Mouse (Mus musculus) layer of hippocampus, adult 11-12 months (tissue): ENCODE measurements around the gene Atm.

Experiments
- DNase-seq: peaks from one replicate; pipeline ENCODE4 v3.0.0; 2022; ENCODE audit warnings: low spot score

Atm gene

DNA sequence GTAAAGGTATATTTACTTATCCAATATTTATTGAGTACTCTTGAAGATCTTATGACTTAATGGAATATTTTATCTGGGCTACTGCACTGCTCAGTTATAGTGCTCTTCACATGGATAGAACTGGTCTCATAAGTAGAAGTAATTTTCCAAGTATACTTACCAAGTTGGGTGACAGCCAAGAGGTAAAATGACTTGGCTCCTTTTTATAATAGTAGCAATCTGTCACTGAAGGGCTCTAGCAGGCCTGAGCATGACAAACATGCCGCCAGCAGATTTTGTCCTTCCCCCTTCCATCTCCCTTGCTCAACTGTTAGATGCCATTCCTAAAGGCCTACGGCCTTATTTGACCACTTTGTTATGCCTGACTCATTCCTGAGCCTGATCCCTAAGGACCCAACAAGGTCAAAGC is 127.6 kb downstream of the Atm start:
- no peak for DNase-seq

DNA sequence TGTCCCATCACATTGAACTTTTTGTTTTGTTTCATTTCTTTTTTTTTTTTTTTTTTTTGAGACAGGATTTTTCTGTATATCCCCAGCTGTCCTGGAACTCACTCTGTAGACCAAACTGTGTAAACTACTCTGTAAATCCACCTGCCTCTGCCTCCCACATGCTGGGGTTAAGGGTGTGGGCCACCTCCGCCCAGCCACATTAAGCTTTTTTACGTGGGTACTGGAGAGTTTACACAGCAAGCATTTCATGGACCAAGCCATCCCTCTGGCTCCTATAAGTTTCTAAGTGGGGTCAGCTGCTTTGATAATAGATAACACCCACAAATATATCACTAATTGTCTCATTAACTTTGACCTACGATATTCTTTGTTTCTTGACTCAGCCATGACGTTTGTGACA is 128.0 kb downstream of the Atm start:
- no peak for DNase-seq

DNA sequence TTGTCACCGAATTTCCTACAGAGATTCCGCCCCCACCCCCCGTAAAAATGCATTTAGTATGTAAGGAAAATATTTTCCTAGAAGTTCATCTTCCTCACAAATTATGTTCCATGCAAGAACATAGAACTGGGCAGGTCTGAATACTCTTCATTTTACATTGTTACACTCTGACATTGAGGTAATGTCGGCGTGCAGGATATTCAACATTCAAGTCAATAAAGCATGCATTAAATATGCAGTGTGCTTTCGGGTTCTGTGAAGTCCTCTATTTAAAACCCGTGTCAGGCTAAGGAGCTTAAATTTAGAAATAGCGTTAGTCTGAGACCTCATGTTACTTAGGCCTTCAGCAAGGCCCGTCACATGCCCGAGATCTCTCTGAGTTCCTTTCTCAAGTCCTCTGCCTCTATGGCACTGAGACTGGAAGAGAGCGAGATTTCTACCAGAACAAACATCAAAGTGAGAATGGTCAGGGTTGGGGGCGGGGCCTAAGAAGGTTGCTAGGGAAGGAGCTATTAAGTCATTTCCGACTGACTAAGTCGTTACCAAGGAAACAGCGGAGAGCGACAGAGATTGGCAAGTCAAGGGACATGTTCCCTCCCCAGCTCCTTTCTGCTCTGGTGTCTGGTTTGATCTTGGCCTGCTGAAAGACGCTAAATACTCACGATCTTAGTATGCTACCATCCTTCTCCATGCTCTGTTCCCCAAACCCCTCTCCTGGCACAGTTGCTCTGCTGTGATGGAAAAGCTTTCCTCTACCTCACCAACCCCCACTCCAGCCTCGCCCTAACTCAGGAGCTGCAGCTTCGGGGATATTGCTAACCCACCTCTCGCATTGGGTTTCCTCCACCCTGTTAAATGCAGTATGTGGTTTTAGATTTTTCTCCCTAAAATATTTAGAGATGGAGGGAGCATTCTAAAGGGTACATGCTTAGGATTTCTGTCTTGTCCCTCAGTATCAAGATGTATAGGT is 131.5 kb downstream of the Atm start:
- peak; percentile 73 for DNase-seq

DNA sequence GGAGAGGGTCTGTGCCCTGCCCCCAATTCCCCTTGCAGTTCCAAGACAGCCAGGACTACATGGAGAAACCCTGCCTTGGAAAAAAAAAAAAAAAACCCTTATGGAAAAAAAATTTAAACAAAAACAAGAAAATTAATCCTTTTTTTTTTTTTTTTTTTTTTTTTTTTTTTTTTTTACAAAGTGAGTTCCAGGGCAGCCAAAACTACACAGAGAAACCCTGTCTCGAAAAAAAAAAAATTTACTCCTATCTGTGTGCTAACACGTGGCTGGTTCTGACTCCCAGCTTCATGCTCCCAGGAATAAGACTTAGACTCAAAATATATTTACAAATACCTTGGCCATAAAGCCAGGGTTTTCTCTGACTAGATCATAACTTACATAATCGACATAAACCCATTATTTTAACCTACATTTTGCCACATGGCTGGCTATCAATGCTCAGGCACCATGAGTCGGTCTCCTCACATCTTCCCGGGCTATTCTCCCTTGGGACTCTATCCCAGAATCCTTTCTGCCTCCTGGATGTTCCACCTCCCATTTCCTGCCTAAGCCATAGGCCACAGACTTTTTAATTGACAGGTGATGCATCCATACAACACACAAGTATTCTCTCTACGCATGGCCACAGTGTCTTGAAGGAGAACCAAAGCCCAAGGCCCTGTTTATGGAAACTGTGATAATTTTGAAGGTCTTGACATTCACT is 132.3 kb downstream of the Atm start:
- DNase-seq, result no peak

DNA sequence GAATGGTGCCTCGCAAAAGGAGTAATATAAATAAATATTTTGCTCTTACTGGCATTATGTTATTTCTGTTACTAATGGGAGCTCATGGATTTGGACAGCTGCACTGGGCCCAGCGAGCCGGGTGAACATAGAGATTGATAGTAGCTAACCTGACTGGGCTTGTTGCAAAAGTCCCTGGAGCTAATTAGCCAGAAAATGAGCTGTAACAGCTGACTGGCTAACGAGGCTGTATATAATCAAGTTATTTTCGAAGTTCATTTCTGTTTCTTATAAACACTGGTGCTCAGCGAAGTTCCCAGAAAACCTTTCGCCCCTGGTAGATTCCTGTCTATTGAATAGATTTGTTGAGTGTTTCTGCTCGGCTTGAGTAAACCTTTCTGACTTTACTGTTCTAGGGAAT is 133.5 kb downstream of the Atm start:
- no peak for DNase-seq

DNA sequence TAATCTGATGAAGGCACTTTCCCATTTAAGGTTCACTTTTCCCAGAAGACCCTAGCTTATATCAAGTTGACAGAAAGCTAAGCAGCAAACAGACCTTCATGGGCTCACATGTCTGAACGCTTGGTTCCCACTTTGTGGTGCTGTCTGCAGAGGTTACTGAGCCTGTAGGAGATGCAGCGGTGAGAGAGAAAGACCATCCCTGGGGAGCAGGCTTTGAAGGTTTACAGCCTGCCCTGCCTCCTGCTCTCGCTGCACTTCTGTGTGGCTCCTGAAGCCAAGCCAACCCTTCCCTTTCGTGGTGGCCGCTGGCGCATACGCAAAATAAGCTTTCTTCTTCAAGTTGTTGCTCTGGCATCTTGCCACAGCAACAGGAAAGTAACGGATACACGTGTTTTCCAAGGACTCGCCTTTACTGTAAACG is 134.2 kb downstream of the Atm start, which contains the start of gene 4930550C14Rik:
Gene 4930550C14Rik (plus strand): TSS at position 35 of the 421 bp plus-strand sequence.
- no peak for DNase-seq

DNA sequence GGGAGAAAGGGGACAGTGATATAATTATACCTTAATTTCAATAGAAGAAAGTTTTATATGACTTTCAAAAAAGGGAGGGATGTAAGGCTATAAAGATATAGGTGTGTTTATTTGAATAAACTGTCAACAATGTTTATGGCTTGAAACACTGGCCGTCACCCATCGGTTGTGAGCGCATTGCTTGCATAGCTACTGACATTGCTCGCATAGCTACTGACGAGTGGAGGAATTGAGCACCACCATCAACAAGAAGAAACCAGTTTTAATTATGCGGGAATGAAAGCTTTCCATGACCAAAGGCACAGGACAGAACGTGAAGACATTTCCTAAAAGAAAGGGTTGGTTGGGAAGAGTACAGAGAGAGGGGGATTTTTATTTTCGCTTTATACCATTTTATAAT is 135.4 kb downstream of the Atm start:
- DNase-seq, result no peak

DNA sequence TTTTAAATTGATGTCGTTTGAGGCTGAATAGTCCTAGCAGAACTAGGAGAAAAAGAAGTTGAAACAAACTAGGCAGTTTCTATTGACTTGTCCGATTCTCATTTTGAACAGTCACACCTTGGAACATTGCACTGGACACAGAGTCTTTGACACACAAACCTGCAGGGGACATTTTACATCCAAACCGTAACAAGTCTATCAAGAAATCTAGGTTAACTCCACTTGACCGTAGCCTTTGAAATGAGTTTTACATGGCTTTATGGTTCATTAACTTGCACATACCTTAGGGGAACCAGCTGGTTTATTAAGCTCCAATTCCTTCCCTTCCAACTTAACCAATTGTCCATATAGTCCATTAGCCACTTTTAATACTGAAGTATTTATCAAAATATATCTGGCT is 135.8 kb downstream of the Atm start:
- DNase-seq, result no peak

DNA sequence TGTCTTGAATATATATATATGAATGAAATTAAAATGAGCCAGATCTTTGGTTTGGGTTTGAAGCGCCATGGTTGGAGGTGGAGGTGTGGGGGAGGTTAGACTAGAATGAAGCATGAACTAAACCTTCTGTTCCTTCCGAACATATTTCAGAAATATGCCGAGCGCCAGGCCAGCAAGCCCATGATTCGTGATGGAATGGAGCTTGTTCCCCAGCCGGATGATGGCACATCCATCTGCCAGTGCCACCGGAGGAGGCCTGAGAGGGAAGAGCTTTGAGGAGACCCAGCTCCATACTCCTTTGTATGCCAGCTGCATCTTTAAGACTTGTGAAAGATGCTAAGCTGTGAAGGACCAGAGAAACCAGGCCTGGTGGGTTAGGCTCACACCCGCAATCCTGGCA is 137.0 kb downstream of the Atm start:
- DNase-seq, result no peak

DNA sequence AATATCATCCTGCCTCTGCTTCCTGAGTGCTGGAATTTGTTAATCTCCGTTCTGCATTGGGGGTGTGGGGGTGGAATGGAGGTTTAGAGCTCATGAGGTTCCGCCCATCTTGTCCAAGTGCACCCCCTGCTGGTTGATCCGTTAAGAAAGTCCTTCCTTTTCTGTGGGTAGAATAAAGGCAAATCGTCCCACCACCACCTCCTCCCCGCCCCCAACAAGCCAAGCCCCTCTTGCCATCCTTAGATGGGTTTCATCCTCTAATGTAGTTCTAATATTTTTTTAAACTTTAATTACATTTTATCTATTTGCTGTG is 138.2 kb downstream of the Atm start:
- peak; percentile 63 for DNase-seq

DNA sequence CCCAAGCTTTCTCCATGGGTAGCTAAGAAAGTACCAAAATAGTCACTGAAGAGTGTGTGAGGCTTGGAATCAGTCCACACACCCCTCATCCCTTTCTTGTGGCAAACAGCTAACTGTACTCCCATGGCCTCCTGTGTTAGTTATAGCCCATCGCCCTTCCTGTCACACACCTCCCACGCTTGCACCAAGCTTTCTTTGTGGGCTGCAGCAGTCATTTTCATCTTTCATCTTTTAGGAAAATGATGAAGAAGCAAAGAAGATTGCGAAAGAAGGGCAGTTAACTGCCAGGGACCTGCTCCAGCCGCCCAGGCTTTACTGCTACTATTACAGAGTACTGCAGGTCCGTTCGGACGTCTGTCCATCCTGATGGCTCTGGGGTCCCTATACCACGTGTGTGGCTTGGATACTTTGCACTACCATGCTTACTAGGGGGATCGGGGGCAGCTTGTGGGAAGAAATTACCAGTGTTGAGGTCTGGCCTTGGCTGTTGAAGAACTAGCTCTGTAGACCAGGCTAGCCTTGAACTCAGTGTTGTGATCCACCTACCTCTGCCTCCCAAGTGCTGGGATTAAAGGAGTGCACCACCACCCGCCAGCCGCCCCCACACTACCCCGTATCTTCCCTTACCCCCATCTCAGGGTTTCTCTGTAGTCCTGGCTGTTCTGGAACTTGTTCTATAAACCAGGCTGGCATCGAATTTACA is 138.7 kb downstream of the Atm start:
- DNase-seq, result no peak

DNA sequence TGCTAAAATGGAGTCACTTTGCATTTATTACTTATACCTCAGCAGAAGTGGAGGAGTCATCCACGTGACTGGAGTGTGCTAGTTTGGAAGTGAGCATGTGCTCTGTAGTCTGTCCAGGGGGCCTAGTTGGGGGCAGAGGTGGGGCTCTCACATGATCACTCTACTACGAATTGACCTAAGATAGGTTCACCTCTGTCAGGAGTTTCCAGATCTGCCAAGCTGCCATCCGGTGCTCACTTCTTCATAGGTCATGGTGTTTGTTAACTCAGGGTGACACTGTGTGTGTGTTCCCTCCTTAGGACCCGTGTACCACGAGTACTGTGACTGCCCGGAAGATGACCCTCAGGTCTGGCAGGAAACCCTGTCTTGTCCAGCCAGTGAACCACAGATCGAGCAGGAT is 146.4 kb downstream of the Atm start:
- DNase-seq, result no peak
